Mouse (Mus musculus) lung, embryonic 16.5 days (tissue): ENCODE measurements around the gene Il1rapl1. TPM values are rescaled to one million over a fixed set of nuclear protein-coding genes. Genes with fewer than 3 reads are reported as not detected.

Experiments used
- ATAC-seq: fragments of 200-750 bp; cut with Nextera tagmentation; 2 replicates; pipeline ENCODE4 v1.8.0; 2017; ENCODE audit warnings: low read depth, mild to moderate bottlenecking, moderate library complexity
- H3K27ac ChIP-seq: fragments of 300-500 bp; sonication (generic); 2 replicates; pipeline ENCODE4 v1.5.1; 2014; ENCODE audit warnings: mild to moderate bottlenecking, control low read depth, low read length
- H3K27me3 ChIP-seq: fragments of 300-500 bp; sonication (generic); 2 replicates; pipeline ENCODE4 v1.6.1; 2014; ENCODE audit warnings: low read depth, low read length, mixed read lengths; ENCODE audit not compliant: control insufficient read depth, insufficient read depth
- H3K36me3 ChIP-seq: fragments of 300-500 bp; sonication (generic); 2 replicates; pipeline ENCODE4 v1.6.1; 2014; ENCODE audit warnings: low read length; ENCODE audit not compliant: control insufficient read depth, insufficient read depth
- H3K4me1 ChIP-seq: fragments of 300-500 bp; sonication (generic); replicated peaks from 2 replicates; pipeline ENCODE4 v1.6.1; 2014; ENCODE audit warnings: low read length, mixed read lengths; ENCODE audit not compliant: control insufficient read depth, insufficient read depth
- H3K4me2 ChIP-seq: fragments of 300-500 bp; sonication (generic); 2 replicates; pipeline ENCODE4 v1.6.1; 2014; ENCODE audit warnings: low read depth, low read length, control low read depth
- H3K4me3 ChIP-seq: fragments of 300-500 bp; sonication (generic); 2 replicates; pipeline ENCODE4 v1.5.1; 2014; ENCODE audit warnings: mild to moderate bottlenecking, low read length, control low read depth
- H3K9ac ChIP-seq: fragments of 300-500 bp; sonication (generic); 2 replicates; pipeline ENCODE4 v1.6.1; 2014; ENCODE audit warnings: low read length, control low read depth
- H3K9me3 ChIP-seq: fragments of 300-500 bp; sonication (generic); 2 replicates; pipeline ENCODE4 v1.6.1; 2016; ENCODE audit warnings: low read length; ENCODE audit not compliant: control insufficient read depth
- WGBS: fragments of 180-500 bp; shearing (Covaris S2); extraction: QIAGEN DNeasy Blood & Tissue Kit; methylation state at CpG from one replicate; pipeline ENCODE4 v1.1.7; 2014; 5-methylcytosine and 5-hydroxymethylcytosine counted together
- polyA plus RNA-seq: library from polyadenylated mRNA; unstranded; fragments of >200 nt; fragmentation: Nextera tagmentation; extraction: Ambion mirVana; gene quantifications from 2 replicates; pipeline ENCODE4 v1.2.1, GENCODE M21; 2015

The Il1rapl1 gene
- 0.04 and 0.10 TPM in 2 replicates for polyA plus RNA-seq

DNA sequence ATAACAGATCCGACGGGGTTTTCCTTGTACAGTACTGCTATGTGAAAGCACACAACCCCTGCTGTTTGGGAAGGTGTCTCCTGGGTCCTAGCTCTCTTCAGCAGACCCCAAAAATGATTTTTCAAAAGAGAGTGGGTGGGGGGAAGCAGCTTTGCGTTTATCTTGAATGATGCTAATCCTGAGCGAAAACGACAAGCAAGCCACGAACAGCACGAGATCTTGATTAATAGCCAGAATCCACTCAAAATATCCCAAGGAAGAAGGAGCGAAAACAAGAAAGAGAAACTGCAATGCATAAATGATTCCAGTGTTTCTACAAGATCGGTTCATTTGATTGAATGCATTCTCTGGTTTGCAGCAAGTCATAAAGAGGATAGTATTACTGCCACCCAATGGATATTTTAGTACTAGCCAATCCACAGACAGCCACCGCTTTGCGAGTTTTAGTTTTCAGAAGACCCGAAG, at the start of gene Il1rapl1:
Il1rapl1 (minus strand) TSS at position 37 of the 465 bp plus-strand sequence.
- H3K27me3 ChIP-seq, result no peaks in the 10 kb centered on the region
- no peaks in the 10 kb centered on the region for H3K36me3 ChIP-seq
- no peak within 1 kb of the TSS for H3K27ac ChIP-seq
- no peaks in the 10 kb centered on the region for H3K9me3 ChIP-seq
- WGBS, result 22% methylated on average over 12 of the region's 12 CpGs
- no peaks in the 10 kb centered on the region for H3K4me1 ChIP-seq
- H3K9ac ChIP-seq, result no peak within 1 kb of the TSS
- peak within 1 kb of the TSS; percentile 55 for H3K4me2 ChIP-seq
- peak; percentile 52; the same call in 1 of the 2 replicates for ATAC-seq
- peak within 1 kb of the TSS; percentile 46 for H3K4me3 ChIP-seq

DNA sequence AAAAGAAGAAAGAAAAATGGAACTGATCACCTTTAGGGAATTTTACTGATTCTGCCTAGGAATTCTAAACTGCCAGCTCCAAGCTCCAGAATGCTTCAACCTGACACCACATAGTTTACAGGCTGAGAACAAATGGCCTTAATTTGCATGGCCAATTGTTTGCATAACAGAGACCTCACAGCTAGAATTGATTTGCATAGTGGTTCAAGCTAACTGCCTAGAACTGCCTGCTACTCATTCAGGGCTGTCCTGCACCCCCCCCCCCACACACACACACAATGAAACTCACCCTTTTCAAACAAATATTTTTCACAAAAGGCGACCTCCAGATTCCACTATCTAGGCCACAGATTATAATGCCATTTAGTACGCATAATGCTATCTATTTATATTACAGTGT, 42.6 kb upstream of the Il1rapl1 start:
- Histone ChIP-seq H3K4me1 (no peaks in the 10 kb centered on the region), H3K36me3 (no peaks in the 10 kb centered on the region)
- no peak for ATAC-seq

DNA sequence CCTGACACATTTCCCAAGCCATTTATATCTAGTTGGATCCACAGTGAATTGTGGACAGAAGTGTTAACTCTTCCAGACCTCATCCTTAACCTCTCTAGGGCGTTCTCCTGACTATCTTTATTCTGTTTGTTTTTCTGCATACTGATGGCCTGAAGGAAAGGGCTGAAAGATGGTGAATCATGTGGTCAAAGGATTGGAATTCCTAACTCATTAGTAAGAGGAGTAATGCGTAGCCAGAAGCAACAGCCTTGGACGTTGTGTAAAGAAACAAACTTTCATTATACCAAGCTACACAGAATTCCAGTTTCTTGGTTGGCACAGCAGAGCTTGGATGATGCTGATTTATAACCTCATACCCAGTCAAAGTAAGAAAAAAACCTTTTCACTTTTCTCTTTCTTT, 10.2 kb upstream of the Il1rapl1 start:
- 37% methylated on average over 3 of the region's 3 CpGs for WGBS
- Histone ChIP-seq H3K4me1 (no peaks in the 10 kb centered on the region), H3K36me3 (no peaks in the 10 kb centered on the region), H3K27me3 (no peaks in the 10 kb centered on the region), H3K9me3 (no peaks in the 10 kb centered on the region), H3K27ac (no peak overlapping the region), H3K4me2 (no peak overlapping the region), H3K9ac (no peak overlapping the region), H3K4me3 (no peak overlapping the region)
- ATAC-seq, result no peak

More for the DNA sequence above, 42.6 kb upstream of the Il1rapl1 start:
- WGBS, result 31% methylated on average over 2 of the region's 2 CpGs
- Histone ChIP-seq H3K9ac (no peak overlapping the region), H3K4me2 (no peak overlapping the region), H3K27me3 (no peaks in the 10 kb centered on the region), H3K9me3 (no peaks in the 10 kb centered on the region), H3K27ac (no peak overlapping the region), H3K4me3 (no peak overlapping the region)

DNA sequence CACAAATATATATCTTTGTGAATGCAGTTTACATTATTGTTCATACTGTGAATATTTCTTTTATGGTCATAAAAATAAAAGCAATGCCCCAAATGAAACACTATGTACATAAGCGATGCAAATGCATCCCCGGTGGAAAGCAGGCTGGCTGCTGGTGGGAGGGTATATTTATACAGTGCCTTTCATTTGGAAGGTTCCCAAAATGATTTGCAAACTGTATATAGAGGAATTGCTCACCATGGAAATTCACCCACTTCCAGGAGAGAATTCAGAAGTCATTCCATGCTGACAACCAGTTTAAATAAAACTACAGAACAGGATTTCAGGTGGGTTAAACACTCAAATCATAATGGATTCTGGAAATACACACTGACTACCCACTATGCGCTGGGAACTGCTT, 4.6 kb upstream of the Il1rapl1 start:
- Histone ChIP-seq H3K27me3 (no peaks in the 10 kb centered on the region), H3K36me3 (no peaks in the 10 kb centered on the region), H3K4me2 (no peak overlapping the region), H3K9ac (no peak overlapping the region), H3K4me3 (no peak overlapping the region), H3K4me1 (no peaks in the 10 kb centered on the region), H3K27ac (no peak overlapping the region), H3K9me3 (no peaks in the 10 kb centered on the region)
- WGBS, result 71% methylated on average over 3 of the region's 3 CpGs
- no peak for ATAC-seq

DNA sequence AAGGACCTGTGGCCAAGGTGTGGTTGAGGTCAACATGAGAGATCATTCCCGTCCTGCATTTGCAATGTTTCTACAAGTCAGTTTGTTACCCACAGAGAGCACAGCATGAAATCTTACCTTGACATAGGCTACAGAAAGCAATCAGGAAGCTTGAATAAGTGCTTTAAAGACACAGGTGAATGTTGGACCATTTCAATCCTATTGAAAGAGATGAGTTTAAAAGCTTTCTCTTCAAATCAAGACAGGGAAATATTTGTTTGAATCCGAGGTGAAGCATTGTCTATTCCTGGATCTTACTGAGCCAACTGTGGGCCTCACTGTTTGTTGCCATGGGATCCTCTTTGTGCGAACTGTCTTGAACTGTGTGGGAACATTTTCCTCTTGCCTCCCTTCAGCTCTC, 2.4 kb upstream of the Il1rapl1 start:
- no peak overlapping the region for H3K4me3 ChIP-seq
- H3K27me3 ChIP-seq, result no peaks in the 10 kb centered on the region
- no peak overlapping the region for H3K27ac ChIP-seq
- no peak overlapping the region for H3K4me2 ChIP-seq
- H3K36me3 ChIP-seq, result no peaks in the 10 kb centered on the region
- H3K9me3 ChIP-seq, result no peaks in the 10 kb centered on the region
- WGBS, result 42% methylated on average over 3 of the region's 3 CpGs
- no peak overlapping the region for H3K9ac ChIP-seq
- ATAC-seq, result no peak
- H3K4me1 ChIP-seq, result no peaks in the 10 kb centered on the region

DNA sequence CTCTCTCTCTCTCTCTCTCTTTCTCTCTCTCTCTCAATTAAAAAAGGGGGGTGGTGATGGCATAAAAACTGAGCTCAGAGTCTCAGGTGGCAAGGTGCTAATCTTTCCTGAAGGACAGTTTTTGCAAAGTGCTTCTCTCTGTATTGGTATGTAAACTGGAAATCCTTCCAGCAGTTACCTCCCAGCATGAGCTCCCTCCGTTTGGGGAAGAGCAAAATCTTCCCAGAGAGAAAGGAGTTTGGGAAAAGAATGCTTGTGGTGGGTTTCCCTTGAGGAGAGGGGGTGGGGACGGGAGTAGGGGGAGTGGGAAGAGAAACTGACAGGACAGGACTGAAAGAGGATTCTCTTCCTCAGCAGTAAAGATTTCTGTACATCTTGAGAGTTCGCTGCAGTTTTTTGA, 881 bp upstream of the Il1rapl1 start:
- H3K4me2 ChIP-seq, result peak overlapping the region; percentile 55
- H3K27me3 ChIP-seq, result no peaks in the 10 kb centered on the region
- H3K27ac ChIP-seq, result no peak overlapping the region
- no peak for ATAC-seq
- H3K36me3 ChIP-seq, result no peaks in the 10 kb centered on the region
- peak overlapping the region; percentile 46; the same call in 1 of the 2 replicates for H3K4me3 ChIP-seq
- WGBS, result 5% methylated on average over 3 of the region's 3 CpGs
- H3K9me3 ChIP-seq, result no peaks in the 10 kb centered on the region
- H3K4me1 ChIP-seq, result no peaks in the 10 kb centered on the region
- H3K9ac ChIP-seq, result no peak overlapping the region

DNA sequence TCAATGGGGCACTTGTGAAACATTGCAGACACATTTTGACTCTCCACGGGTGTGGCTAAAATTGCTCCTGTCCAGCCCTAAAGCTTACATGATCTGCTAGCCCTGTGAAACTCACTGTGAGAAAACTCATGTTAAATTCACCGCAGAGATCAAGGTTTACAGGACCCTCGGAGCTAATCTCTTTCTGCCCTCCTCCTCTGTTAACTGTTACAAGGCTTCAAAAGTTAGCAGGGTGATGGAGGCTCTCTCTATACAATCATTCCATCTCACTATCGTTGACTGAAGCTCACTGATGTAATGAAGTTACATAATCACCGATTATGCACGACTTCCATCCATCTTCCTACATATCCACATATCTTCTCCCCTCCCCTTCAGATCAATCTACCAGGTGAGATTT, 1.9 kb downstream of the Il1rapl1 start:
- H3K27ac ChIP-seq, result no peak overlapping the region
- 49% methylated on average over 6 of the region's 6 CpGs for WGBS
- H3K4me2 ChIP-seq, result no peak overlapping the region
- no peaks in the 10 kb centered on the region for H3K9me3 ChIP-seq
- no peaks in the 10 kb centered on the region for H3K36me3 ChIP-seq
- no peak for ATAC-seq
- H3K4me1 ChIP-seq, result no peaks in the 10 kb centered on the region
- no peak overlapping the region for H3K9ac ChIP-seq
- H3K4me3 ChIP-seq, result no peak overlapping the region
- no peaks in the 10 kb centered on the region for H3K27me3 ChIP-seq

DNA sequence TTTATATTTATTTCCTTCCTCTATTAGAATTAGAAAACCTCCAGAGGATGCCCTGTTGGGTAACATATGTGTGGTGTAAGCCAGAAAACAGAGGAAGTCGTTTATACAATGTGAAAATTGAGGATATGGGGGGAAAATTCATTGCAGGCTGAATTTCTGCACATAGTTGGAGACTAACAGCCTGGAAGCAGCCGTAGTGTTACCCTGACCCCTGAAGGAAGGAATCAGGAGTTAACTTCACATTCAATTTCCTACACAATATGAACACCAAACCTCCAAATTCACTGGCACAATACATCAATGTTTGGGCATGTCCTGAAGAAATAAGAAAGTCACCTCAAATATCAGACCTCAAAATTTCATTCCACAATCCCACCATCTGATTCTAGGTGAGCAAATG, 3.2 kb downstream of the Il1rapl1 start:
- no peaks in the 10 kb centered on the region for H3K27me3 ChIP-seq
- no peaks in the 10 kb centered on the region for H3K4me1 ChIP-seq
- H3K4me3 ChIP-seq, result no peak overlapping the region
- no peak overlapping the region for H3K27ac ChIP-seq
- WGBS, result 22% methylated on average over 2 of the region's 2 CpGs
- H3K4me2 ChIP-seq, result no peak overlapping the region
- H3K9me3 ChIP-seq, result no peaks in the 10 kb centered on the region
- no peaks in the 10 kb centered on the region for H3K36me3 ChIP-seq
- ATAC-seq, result no peak
- H3K9ac ChIP-seq, result no peak overlapping the region

DNA sequence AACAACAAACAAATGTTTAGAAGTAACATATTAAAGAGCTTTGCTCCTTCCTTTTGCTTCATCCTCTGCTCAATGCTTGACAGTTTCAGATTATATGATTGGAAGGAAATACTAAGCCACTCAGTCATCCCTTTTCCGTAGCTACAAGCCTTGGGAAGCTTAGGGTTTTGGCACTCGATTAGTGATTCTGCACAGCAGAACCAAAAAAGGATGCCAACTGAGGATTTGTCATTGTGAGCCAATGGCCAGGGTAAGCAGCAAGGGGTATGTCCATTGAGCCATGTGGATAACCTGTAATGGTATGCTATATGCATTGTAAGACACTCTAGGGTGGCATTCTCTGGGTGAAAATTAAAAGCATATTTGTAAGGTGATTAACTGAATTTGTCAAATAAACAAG, 5.7 kb downstream of the Il1rapl1 start:
- H3K9me3 ChIP-seq, result no peaks in the 10 kb centered on the region
- H3K4me1 ChIP-seq, result no peaks in the 10 kb centered on the region
- no peak overlapping the region for H3K27ac ChIP-seq
- no peak for ATAC-seq
- H3K9ac ChIP-seq, result no peak overlapping the region
- 76% methylated on average over 2 of the region's 2 CpGs for WGBS
- H3K4me2 ChIP-seq, result no peak overlapping the region
- H3K27me3 ChIP-seq, result no peaks in the 10 kb centered on the region
- no peak overlapping the region for H3K4me3 ChIP-seq
- no peaks in the 10 kb centered on the region for H3K36me3 ChIP-seq

DNA sequence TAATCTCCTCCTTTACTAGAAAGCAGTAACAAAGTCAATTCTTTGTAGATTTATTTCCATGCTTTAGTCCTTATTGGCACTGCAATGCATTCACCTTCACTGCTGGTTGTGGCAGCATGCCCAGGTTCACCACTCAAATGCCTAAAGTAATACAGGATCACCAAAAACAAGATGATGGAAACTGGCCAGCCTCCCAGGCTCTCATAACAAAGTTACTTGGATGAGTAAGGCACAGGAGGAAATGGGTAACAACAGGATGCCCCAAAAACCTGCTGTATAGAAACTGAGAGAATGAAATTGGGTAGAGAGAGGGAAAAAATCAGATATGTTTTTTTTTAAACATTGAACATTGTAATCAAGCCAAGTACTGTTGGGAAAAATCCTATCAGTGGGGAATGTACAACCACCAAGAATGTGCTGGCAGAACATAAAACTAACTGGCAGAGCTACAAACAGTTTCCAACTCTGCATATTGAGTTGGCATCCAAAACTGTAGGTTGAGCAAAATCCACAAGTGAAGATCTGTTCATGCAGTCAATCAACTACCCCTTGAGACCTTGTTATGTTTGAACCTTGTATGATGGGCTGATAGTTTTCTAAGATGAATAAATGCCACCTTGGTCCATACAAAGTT, 21.4 kb downstream of the Il1rapl1 start:
- Histone ChIP-seq H3K4me3 (no peak overlapping the region), H3K9ac (no peak overlapping the region), H3K36me3 (no peaks in the 10 kb centered on the region), H3K27me3 (no peaks in the 10 kb centered on the region), H3K4me2 (no peak overlapping the region), H3K4me1 (no peaks in the 10 kb centered on the region), H3K27ac (no peak overlapping the region), H3K9me3 (no peaks in the 10 kb centered on the region)
- no peak for ATAC-seq
